Mouse (Mus musculus) embryonic facial prominence, embryonic 14.5 days (tissue): ENCODE data around the gene Pcolce2. TPM values are rescaled to one million over a fixed set of nuclear protein-coding genes. Genes with fewer than 3 reads are reported as not detected.
A peak's percentile ranks its signal among the peaks of the same experiment; 100 is the strongest.

Experiments
- ATAC-seq: fragments of 200-750 bp; cut with Nextera tagmentation; 2 replicates; pipeline ENCODE4 v1.8.0; 2017; ENCODE audit warnings: low read depth, moderate number of reproducible peaks, moderate TSS enrichment
- DNase-seq: peaks from one replicate; pipeline ENCODE4 v3.0.0-alpha.2; 2015; ENCODE audit warnings: low spot score
- H3K27ac ChIP-seq: fragments of 300-500 bp; sonication (generic); replicated peaks from 2 replicates; pipeline ENCODE4 v1.5.1; 2014; ENCODE audit warnings: low read depth, mild to moderate bottlenecking, low read length, moderate library complexity
- H3K27me3 ChIP-seq: fragments of 300-500 bp; sonication (generic); replicated peaks from 2 replicates; pipeline ENCODE4 v1.6.1; 2014; ENCODE audit warnings: low read length; ENCODE audit not compliant: control insufficient read depth, insufficient read depth
- H3K36me3 ChIP-seq: fragments of 300-500 bp; sonication (generic); 2 replicates; pipeline ENCODE4 v1.6.1; 2014; ENCODE audit warnings: low read length, mixed read lengths; ENCODE audit not compliant: control insufficient read depth, insufficient read depth
- H3K4me1 ChIP-seq: fragments of 300-500 bp; sonication (generic); 2 replicates; pipeline ENCODE4 v1.6.1; 2014; ENCODE audit warnings: antibody characterized with exemption, low read length; ENCODE audit not compliant: control insufficient read depth, insufficient read depth
- H3K4me2 ChIP-seq: fragments of 300-500 bp; sonication (generic); 2 replicates; pipeline ENCODE4 v1.6.1; 2014; ENCODE audit warnings: low read depth, mild to moderate bottlenecking, low read length, moderate library complexity, mixed read lengths
- H3K4me3 ChIP-seq: fragments of 300-500 bp; sonication (generic); 2 replicates; pipeline ENCODE4 v1.5.1; 2014; ENCODE audit warnings: low read depth, mild to moderate bottlenecking, low read length
- H3K9ac ChIP-seq: fragments of 300-500 bp; sonication (generic); 2 replicates; pipeline ENCODE4 v1.6.1; 2014; ENCODE audit warnings: low read depth, mild to moderate bottlenecking, low read length, moderate library complexity, mixed read lengths
- H3K9me3 ChIP-seq: fragments of 300-500 bp; sonication (generic); 2 replicates; pipeline ENCODE4 v1.6.1; 2016; ENCODE audit warnings: low read length; ENCODE audit not compliant: control insufficient read depth
- WGBS: fragments of 180-500 bp; shearing (Covaris S2); extraction: QIAGEN DNeasy Blood & Tissue Kit; methylation state at CpG from one replicate; pipeline ENCODE4 v1.1.7; 2014; 5-methylcytosine and 5-hydroxymethylcytosine counted together
- polyA plus RNA-seq: library from polyadenylated mRNA; unstranded; fragments of >200 nt; fragmentation: Nextera tagmentation; extraction: Ambion mirVana; gene quantifications from 2 replicates; pipeline ENCODE4 v1.2.1, GENCODE M21; 2014

Pcolce2 gene
- polyA plus RNA-seq, 1 experiment from 2014 or later = 13.5 TPM

GRCm38 (mm10) chr9:95667836-95668235, 30.4 kb downstream of the Pcolce2 start:
- Histone ChIP-seq H3K9me3 (no peaks in the 10 kb centered on the region), H3K4me2 (no peak overlapping the region), H3K9ac (no peak overlapping the region), H3K27ac (no peak overlapping the region), H3K36me3 (no peaks in the 10 kb centered on the region), H3K4me1 (no peaks in the 10 kb centered on the region), H3K4me3 (no peak overlapping the region), H3K27me3 (no peaks in the 10 kb centered on the region)
- DNase-seq (peak; percentile 45), ATAC-seq (peak; percentile 58; the same call in 1 of the 2 replicates)
- 45% methylated on average over 9 of the region's 9 CpGs for WGBS

DNA sequence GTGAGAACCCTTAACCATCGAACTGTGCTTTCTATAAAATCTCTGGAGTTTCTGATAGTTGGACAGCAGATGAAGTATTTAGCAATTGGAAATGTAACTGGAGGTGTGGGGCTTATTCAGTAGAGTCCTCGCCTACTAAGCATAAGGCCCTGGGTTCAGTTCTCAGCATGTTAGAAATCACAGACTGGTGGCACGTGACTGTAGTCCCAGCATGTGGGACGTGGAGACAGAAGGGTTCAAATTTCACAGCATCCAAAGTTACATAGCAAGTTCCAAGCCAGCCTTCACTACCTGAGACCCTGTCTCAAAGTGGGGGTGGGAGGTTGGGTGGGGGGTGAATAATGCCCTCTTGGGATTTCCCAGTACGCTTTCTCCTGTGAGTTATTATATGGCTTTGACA, 30.9 kb downstream of the Pcolce2 start:
- H3K4me2 ChIP-seq = no peak overlapping the region
- no peaks in the 10 kb centered on the region for H3K27me3 ChIP-seq
- H3K9me3 ChIP-seq = no peaks in the 10 kb centered on the region
- ATAC-seq (0 out of 2 replicates have a peak, but pooled peaks have one; percentile 26), DNase-seq (no peak)
- H3K36me3 ChIP-seq = no peaks in the 10 kb centered on the region
- no peak overlapping the region for H3K4me3 ChIP-seq
- WGBS = 53% methylated on average over 5 of the region's 5 CpGs
- no peak overlapping the region for H3K27ac ChIP-seq
- no peak overlapping the region for H3K9ac ChIP-seq
- no peaks in the 10 kb centered on the region for H3K4me1 ChIP-seq

DNA sequence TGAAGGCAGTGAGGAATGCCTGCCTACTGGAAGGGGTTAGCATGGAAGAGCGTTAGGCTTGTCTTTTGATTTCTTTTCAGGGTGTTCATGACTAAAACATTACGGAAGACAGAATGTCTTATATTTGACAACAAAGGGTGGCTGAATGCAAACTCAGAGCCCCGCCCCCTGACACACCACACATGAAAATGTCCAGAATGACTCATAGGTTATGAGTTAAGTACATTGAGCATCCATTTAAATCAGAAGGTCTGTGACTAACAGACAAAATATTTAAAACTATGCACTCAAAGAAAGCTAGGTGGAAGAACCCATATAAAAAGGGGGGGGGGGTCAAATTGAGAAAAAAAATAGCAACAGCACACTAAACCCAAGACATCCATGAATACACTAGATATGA, 34.9 kb downstream of the Pcolce2 start:
- Histone ChIP-seq H3K27me3 (no peaks in the 10 kb centered on the region), H3K4me1 (no peaks in the 10 kb centered on the region), H3K36me3 (no peaks in the 10 kb centered on the region), H3K4me2 (no peak overlapping the region), H3K9me3 (no peaks in the 10 kb centered on the region), H3K4me3 (no peak overlapping the region), H3K9ac (no peak overlapping the region), H3K27ac (no peak overlapping the region)
- WGBS = 92% methylated on average over 3 of the region's 3 CpGs
- no peak for DNase-seq
- ATAC-seq = no peak

DNA sequence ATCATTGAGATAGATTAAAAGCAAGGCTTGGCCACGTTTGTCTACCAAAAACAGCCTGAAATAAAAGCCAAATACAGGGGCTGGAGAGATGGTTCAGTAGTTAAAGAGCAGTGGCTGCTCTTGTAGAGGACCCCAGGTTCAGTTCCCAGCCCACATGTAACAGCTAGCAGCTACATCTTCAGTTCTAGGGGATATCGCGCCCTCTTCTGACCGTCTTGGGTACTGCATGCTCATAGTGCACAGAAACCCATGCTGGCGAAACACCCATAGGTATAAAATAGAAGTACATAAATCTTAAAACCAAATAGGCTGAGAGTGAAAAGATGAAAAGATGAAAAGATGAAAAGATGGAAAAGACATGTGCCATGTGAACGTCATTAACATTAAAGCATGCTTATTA, 35.4 kb downstream of the Pcolce2 start:
- Histone ChIP-seq H3K4me1 (no peaks in the 10 kb centered on the region), H3K9ac (no peak overlapping the region), H3K36me3 (no peaks in the 10 kb centered on the region), H3K27me3 (no peaks in the 10 kb centered on the region), H3K4me3 (no peak overlapping the region), H3K9me3 (no peaks in the 10 kb centered on the region), H3K27ac (no peak overlapping the region), H3K4me2 (no peak overlapping the region)
- DNase-seq (no peak), ATAC-seq (no peak)
- WGBS = 83% methylated on average over 6 of the region's 6 CpGs

DNA sequence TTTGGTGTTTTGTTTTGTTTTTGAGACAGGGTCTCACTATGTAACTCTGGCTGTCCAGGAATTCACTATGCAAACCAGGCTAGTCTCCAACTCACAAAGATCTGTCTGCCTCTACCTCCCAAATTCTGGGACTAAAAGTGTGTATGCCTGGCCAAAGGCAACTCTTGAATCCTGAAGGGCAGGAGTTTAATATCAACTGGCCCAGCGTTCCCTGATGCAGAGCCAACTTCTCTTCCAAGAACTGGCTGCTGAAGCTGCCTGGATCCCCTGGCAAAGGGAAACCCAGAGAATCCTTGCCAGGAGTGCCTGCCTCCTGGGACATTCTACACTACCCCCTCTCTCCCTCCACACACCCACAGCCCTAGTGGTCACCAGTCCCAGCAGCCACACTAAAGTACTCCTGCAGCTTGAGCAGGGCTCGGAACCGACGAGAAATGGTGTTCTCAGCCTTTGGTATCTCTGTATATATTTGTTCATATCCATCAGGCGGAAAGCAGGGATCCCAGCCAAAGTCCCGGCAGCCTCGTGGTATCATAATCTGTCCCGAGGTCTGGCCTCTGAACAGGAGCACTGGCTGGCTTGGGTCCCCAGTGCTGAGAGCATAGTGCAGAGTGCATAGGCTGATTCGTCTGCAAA, 37.8 kb downstream of the Pcolce2 start:
- H3K4me2 ChIP-seq = no peak overlapping the region
- no peak overlapping the region for H3K9ac ChIP-seq
- H3K4me3 ChIP-seq = no peak overlapping the region
- no peaks in the 10 kb centered on the region for H3K36me3 ChIP-seq
- ATAC-seq (peak; percentile 15; the same call in 1 of the 2 replicates), DNase-seq (peak; percentile 51)
- H3K4me1 ChIP-seq = no peaks in the 10 kb centered on the region
- peak overlapping the region; percentile 5; the same call in 1 of the 2 replicates for H3K27ac ChIP-seq
- 72% methylated on average over 9 of the region's 9 CpGs for whole genome bisulfite sequencing
- no peaks in the 10 kb centered on the region for H3K27me3 ChIP-seq
- H3K9me3 ChIP-seq = no peaks in the 10 kb centered on the region

DNA sequence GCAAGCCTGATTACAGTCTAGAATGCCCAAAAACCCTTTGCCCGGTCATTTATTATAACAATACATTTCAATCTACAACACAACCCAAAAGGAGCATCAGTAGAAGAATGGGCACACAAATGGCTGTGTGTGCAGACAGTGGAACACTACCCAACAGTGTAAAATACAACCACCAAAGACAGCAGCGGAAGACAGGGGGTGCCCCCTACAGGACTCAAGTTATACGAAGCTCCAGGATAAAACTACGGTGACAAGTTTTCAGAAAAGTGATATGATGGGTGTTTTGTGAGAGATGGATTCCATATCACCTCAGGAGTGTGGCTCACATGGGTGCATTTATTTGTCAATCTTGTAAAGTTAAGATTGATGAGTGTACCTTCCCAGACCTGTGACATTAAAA, 38.6 kb downstream of the Pcolce2 start:
- DNase-seq (no peak), ATAC-seq (no peak)
- H3K27me3 ChIP-seq = no peaks in the 10 kb centered on the region
- no peaks in the 10 kb centered on the region for H3K4me1 ChIP-seq
- H3K36me3 ChIP-seq = no peaks in the 10 kb centered on the region
- 92% methylated on average over 4 of the region's 4 CpGs for WGBS
- no peak overlapping the region for H3K27ac ChIP-seq
- no peaks in the 10 kb centered on the region for H3K9me3 ChIP-seq
- H3K9ac ChIP-seq = no peak overlapping the region
- no peak overlapping the region for H3K4me2 ChIP-seq
- H3K4me3 ChIP-seq = no peak overlapping the region

DNA sequence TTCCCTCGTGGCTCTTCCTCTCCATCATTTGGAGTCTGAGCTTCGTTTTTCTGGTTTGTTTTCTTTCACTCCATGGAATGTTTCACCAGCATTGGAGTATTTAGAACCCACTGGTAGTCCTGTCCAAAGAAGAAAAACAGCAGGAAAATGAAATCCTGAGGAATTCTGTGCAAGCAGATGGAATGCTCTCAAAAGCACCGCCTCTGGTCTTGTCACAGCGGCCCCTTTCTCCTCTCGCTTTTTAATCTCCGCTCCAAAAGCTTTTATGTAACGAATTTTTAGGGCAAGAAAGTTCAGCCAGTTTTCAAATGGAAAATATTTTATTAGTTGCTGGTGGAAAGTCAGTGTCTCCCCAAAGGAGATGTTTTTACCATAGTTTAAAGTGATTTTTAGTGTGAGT, 42.6 kb downstream of the Pcolce2 start:
- no peaks in the 10 kb centered on the region for H3K27me3 ChIP-seq
- 70% methylated on average over 7 of the region's 7 CpGs for WGBS

DNA sequence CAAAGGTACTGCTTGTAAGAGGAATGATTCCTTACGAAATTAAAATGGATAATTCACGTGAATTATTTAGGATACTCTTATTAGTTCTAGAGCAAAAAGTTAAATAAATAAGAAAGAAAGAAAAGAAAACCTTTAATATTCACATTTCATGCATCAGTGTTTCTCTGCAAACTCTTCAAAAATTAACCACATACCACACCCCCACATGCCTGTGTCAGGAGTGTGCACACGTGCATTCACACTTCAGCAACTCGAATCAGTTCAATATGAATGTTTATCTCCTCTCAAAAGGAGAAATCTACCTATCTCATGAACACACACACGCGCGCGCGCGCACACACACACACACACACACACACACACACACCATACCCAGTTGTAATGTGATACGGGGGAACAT, 43.3 kb downstream of the Pcolce2 start:
- Histone ChIP-seq H3K36me3 (no peaks in the 10 kb centered on the region), H3K4me3 (no peak overlapping the region), H3K9ac (no peak overlapping the region), H3K27ac (no peak overlapping the region), H3K27me3 (no peaks in the 10 kb centered on the region), H3K4me1 (peaks cover 7% of the 10 kb centered on the region; the same call in 1 of the 2 replicates), H3K9me3 (no peaks in the 10 kb centered on the region), H3K4me2 (no peak overlapping the region)
- WGBS = 89% methylated on average over 11 of the region's 11 CpGs
- no peak for ATAC-seq
- DNase-seq = no peak

More for the DNA sequence above, 42.6 kb downstream of the Pcolce2 start:
- Histone ChIP-seq H3K4me3 (no peak overlapping the region), H3K36me3 (no peaks in the 10 kb centered on the region), H3K9me3 (no peaks in the 10 kb centered on the region), H3K9ac (no peak overlapping the region), H3K4me2 (no peak overlapping the region), H3K27ac (no peak overlapping the region), H3K4me1 (peaks cover 6% of the 10 kb centered on the region; the same call in 1 of the 2 replicates)
- DNase-seq (no peak), ATAC-seq (no peak)
